Mouse (Mus musculus) cerebellum, postnatal 14 days (tissue): ENCODE measurements around the gene Mpp2.

ENCODE experiments used
- DNase-seq, 2 experiments: peaks; one replicate each; pipeline ENCODE4 v3.0.0; 2021; ENCODE audit warnings: mixed read lengths in 2 of 2

The Mpp2 gene

GRCm38 (mm10) chr11:102008372-102008771 lies 79.9 kb downstream of the Mpp2 start:
- no peak for DNase-seq
